Mouse (Mus musculus) adrenal gland, adult 10 weeks (tissue): ENCODE measurements around the gene Farp1. TPM values are rescaled to one million over a fixed set of nuclear protein-coding genes. Genes with fewer than 3 reads are reported as not detected.

Source experiments
- polyA plus RNA-seq: library from polyadenylated mRNA; stranded (reverse); fragments of 350-450 nt; fragmentation: Illumina TruSeq; extraction: RNeasy Lipid Tissue Mini Kit (QIAGEN cat#74804); gene quantifications from one replicate; pipeline ENCODE4 v1.2.3, GENCODE M21; 2014; ENCODE audit warnings: low read depth, low replicate concordance

Gene Farp1
- polyA plus RNA-seq: 1.7 TPM

DNA sequence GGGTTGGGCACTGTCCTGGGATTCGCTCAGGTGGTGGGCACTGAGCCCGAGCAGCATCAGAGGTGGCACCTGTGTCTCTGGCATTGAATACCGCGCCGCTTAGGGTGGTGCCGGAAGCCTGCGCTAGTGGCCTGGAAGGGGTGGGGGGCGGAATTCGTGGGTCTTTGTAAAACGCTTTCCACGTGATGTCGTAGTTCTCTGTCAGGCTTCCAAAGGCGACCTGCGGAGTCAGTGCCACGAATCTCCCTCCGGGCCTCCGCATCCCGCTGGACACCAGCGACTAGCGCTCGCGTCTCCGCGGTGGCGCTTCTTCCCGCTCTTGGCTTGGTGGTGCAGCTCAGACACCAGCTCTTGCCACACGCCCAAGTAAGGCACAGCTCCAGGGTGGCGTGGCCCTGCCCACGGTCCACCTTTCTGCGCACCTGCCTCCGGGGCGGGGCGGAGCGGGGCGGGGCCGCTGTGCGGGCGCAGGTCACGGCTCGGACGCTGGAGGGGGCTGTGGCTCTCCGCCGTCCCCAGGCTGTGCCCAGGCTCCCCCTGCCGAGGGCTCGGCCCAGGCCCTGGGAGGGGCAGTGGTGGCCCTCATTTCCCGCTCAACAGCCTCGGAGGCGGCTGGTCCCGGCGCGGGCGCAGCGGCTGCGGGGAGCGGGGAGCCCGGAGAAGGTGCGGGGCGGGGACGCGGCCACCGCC lies at the start of gene Farp1:
Gene Farp1 (plus strand): TSS at position 228 of the 690 bp plus-strand sequence.

Other genes with a start within 250 kb of the Farp1 start
- 60.9 TPM for gene Ipo5, start 124.0 kb upstream of the Farp1 start, polyA plus RNA-seq